Mouse (Mus musculus) CH12.LX (cell line): Measurements from ENCODE around the gene Sgpl1. TPM values are rescaled to one million over a fixed set of nuclear protein-coding genes. Genes with fewer than 3 reads are reported as not detected.

Source experiments
- DNase-seq: peaks from one replicate; pipeline ENCODE4 v3.0.0-alpha.2; 2013; ENCODE audit errors: extremely low read depth
- H3K27ac ChIP-seq: 2 replicates; pipeline ENCODE4 v1.5.1; 2012; ENCODE audit warnings: low read depth, mild to moderate bottlenecking, control low read depth, moderate library complexity; ENCODE audit not compliant: insufficient read depth
- H3K27me3 ChIP-seq: replicated peaks from 2 replicates; pipeline ENCODE3; 2012; ENCODE audit warnings: inconsistent platforms
- H3K36me3 ChIP-seq, 2 experiments: replicated peaks in 1 of 2; 2 replicates each; pipeline versions ENCODE3 to v1.6.1; 2012; ENCODE audit warnings: inconsistent platforms in 1 of 2, low read length in 1 of 2, mild to moderate bottlenecking in 1 of 2, mixed read lengths in 1 of 2, moderate library complexity in 1 of 2; ENCODE audit not compliant: control insufficient read depth in 1 of 2, insufficient read depth in 1 of 2
- H3K4me1 ChIP-seq, 2 experiments: 2 replicates each; pipeline ENCODE4 v1.6.1; 2012; ENCODE audit warnings: inconsistent platforms in 1 of 2, moderate library complexity in 1 of 2; ENCODE audit not compliant: insufficient read depth in 2 of 2, control insufficient read depth in 1 of 2
- H3K4me2 ChIP-seq: 2 replicates; pipeline ENCODE4 v1.6.1; 2012; ENCODE audit warnings: low read depth, mild to moderate bottlenecking, control low read depth; ENCODE audit not compliant: poor library complexity, insufficient read depth, severe bottlenecking
- H3K4me3 ChIP-seq, 3 experiments: fragments of 150-350 bp in 1 of 3; sonication (generic) in 1 of 3; replicated peaks in 1 of 3; 2 replicates each; pipeline versions ENCODE3 to v1.5.1; 2011 to 2012; ENCODE audit warnings: low read depth in 2 of 3, low read length in 2 of 3, mild to moderate bottlenecking in 2 of 3, moderate library complexity in 2 of 3, control low read depth in 1 of 3, improper control_type of control experiment in 1 of 3, inconsistent platforms in 1 of 3, mixed read lengths in 1 of 3; ENCODE audit not compliant: poor library complexity in 1 of 3
- H3K79me2 ChIP-seq: replicated peaks from 2 replicates; pipeline ENCODE4 v1.6.1; 2012; ENCODE audit warnings: mild to moderate bottlenecking, moderate library complexity; ENCODE audit not compliant: control insufficient read depth, poor library complexity, insufficient read depth, severe bottlenecking; ENCODE audit errors: extremely low read depth
- H3K9ac ChIP-seq: 2 replicates; pipeline ENCODE4 v1.6.1; 2012; ENCODE audit warnings: low read depth, mild to moderate bottlenecking, control low read depth, moderate library complexity; ENCODE audit not compliant: insufficient read depth
- H3K9me3 ChIP-seq: replicated peaks from 2 replicates; pipeline ENCODE3; 2012; ENCODE audit warnings: low read length, inconsistent platforms, mixed read lengths
- BHLHE40 ChIP-seq: IDR thresholded peaks from 2 replicates; pipeline ENCODE4 v1.6.1; 2011; ENCODE audit warnings: mild to moderate bottlenecking, low read depth, low read length, improper control_type of control experiment
- CHD1 ChIP-seq: IDR thresholded peaks from 2 replicates; pipeline ENCODE4 v1.6.1; 2012; ENCODE audit warnings: low read depth, low read length, improper control_type of control experiment, inconsistent platforms
- CTCF ChIP-seq, 2 experiments: IDR thresholded peaks in 1 of 2; conservative IDR thresholded peaks in 1 of 2; 2 replicates each; pipeline ENCODE4 v1.5.1; 2011 to 2012; ENCODE audit warnings: low read depth in 2 of 2, low read length in 2 of 2, improper control_type of control experiment in 1 of 2, inconsistent platforms in 1 of 2, mild to moderate bottlenecking in 1 of 2, moderate library complexity in 1 of 2
- E2F4 ChIP-seq: IDR thresholded peaks from 2 replicates; pipeline ENCODE4 v1.6.1; 2011; ENCODE audit warnings: low read depth, low read length, improper control_type of control experiment; ENCODE audit not compliant: insufficient replicate concordance
- EP300 ChIP-seq: IDR thresholded peaks from 2 replicates; pipeline ENCODE4 v1.6.1; 2011; ENCODE audit warnings: low read length, improper control_type of control experiment
- ETS1 ChIP-seq: conservative IDR thresholded peaks from 2 replicates; pipeline ENCODE4 v1.6.1; 2012; ENCODE audit warnings: low read depth, mild to moderate bottlenecking, inconsistent platforms, low read length, improper control_type of control experiment, moderate library complexity
- GABPA ChIP-seq: IDR thresholded peaks from 2 replicates; pipeline ENCODE4 v1.6.1; 2012; ENCODE audit warnings: low read depth, low read length, improper control_type of control experiment, inconsistent platforms; ENCODE audit not compliant: insufficient replicate concordance
- HCFC1 ChIP-seq: IDR thresholded peaks from 2 replicates; pipeline ENCODE4 v1.6.1; 2012; ENCODE audit warnings: low read depth, mild to moderate bottlenecking, inconsistent platforms, low read length, improper control_type of control experiment
- IRF4 ChIP-seq: IDR thresholded peaks from 2 replicates; pipeline ENCODE4 v1.6.1; 2014; ENCODE audit warnings: low read depth, mild to moderate bottlenecking, inconsistent platforms, low read length, improper control_type of control experiment
- JUN ChIP-seq: IDR thresholded peaks from 2 replicates; pipeline ENCODE4 v1.6.1; 2011; ENCODE audit warnings: low read depth, mild to moderate bottlenecking, low read length, improper control_type of control experiment, moderate library complexity; ENCODE audit not compliant: insufficient read depth
- JUND ChIP-seq: conservative IDR thresholded peaks from 2 replicates; pipeline ENCODE4 v1.6.1; 2011; ENCODE audit warnings: low read depth, low read length, improper control_type of control experiment
- MAFK ChIP-seq: IDR thresholded peaks from 2 replicates; pipeline ENCODE4 v1.6.1; 2011; ENCODE audit warnings: low read length, improper control_type of control experiment; ENCODE audit not compliant: insufficient replicate concordance
- MAX ChIP-seq: IDR thresholded peaks from 2 replicates; pipeline ENCODE4 v1.6.1; 2011; ENCODE audit warnings: low read length, improper control_type of control experiment
- MAZ ChIP-seq: IDR thresholded peaks from 2 replicates; pipeline ENCODE4 v1.6.1; 2012; ENCODE audit warnings: low read depth, mild to moderate bottlenecking, inconsistent platforms, low read length, improper control_type of control experiment, moderate library complexity
- MEF2A ChIP-seq: IDR thresholded peaks from 2 replicates; pipeline ENCODE4 v1.6.1; 2014; ENCODE audit warnings: low read depth, mild to moderate bottlenecking, inconsistent platforms, low read length, improper control_type of control experiment, borderline replicate concordance
- NELFE ChIP-seq: IDR thresholded peaks from 2 replicates; pipeline ENCODE4 v1.6.1; 2011; ENCODE audit warnings: low read depth, low read length, improper control_type of control experiment
- NRF1 ChIP-seq: IDR thresholded peaks from 2 replicates; pipeline ENCODE4 v1.6.1; 2014; ENCODE audit warnings: low read depth, mild to moderate bottlenecking, inconsistent platforms, low read length, improper control_type of control experiment, moderate library complexity
- POLR2A ChIP-seq: IDR thresholded peaks from 2 replicates; pipeline ENCODE4 v1.6.1; 2011; ENCODE audit warnings: low read depth, mild to moderate bottlenecking, improper control_type of control experiment, low read length
- POLR2AphosphoS2 ChIP-seq: IDR thresholded peaks from 2 replicates; pipeline ENCODE4 v1.6.1; 2011; ENCODE audit warnings: low read depth, low read length, improper control_type of control experiment
- RAD21 ChIP-seq: IDR thresholded peaks from 2 replicates; pipeline ENCODE4 v1.6.1; 2011; ENCODE audit warnings: low read depth, mild to moderate bottlenecking, low read length, improper control_type of control experiment, moderate library complexity
- RCOR1 ChIP-seq: conservative IDR thresholded peaks from 2 replicates; pipeline ENCODE4 v1.6.1; 2012; ENCODE audit warnings: low read depth, mild to moderate bottlenecking, inconsistent platforms, low read length, improper control_type of control experiment
- TBP ChIP-seq: conservative IDR thresholded peaks from 2 replicates; pipeline ENCODE4 v1.6.1; 2011; ENCODE audit warnings: low read depth, low read length, improper control_type of control experiment
- TCF12 ChIP-seq: IDR thresholded peaks from 2 replicates; pipeline ENCODE4 v1.6.1; 2014; ENCODE audit warnings: low read depth, mild to moderate bottlenecking, inconsistent platforms, low read length, improper control_type of control experiment
- UBTF ChIP-seq: IDR thresholded peaks from 2 replicates; pipeline ENCODE4 v1.6.1; 2012; ENCODE audit warnings: low read depth, mild to moderate bottlenecking, inconsistent platforms, low read length, improper control_type of control experiment, moderate library complexity
- USF1 ChIP-seq: IDR thresholded peaks from 2 replicates; pipeline ENCODE4 v1.6.1; 2014; ENCODE audit warnings: low read depth, mild to moderate bottlenecking, inconsistent platforms, low read length, improper control_type of control experiment
- USF2 ChIP-seq: conservative IDR thresholded peaks from 2 replicates; pipeline ENCODE4 v1.6.1; 2011; ENCODE audit warnings: low read depth, low read length, improper control_type of control experiment
- ZNF384 ChIP-seq: IDR thresholded peaks from 2 replicates; pipeline ENCODE4 v1.6.1; 2012; ENCODE audit warnings: low read depth, low read length, improper control_type of control experiment, inconsistent platforms
- dilution Hi-C: fragments of 300-500 bp; cut with MboI; formaldehyde crosslinking; loops from 2 replicates; pipeline ENCODE4 v1.14.3; 2020; ENCODE audit warnings: low sequenced_read_pairs; ENCODE audit not compliant: extremely low pct_unique_long_range_greater_than_20kb, extremely low pct_ligation_motif_present
- in situ Hi-C: fragments of 300-500 bp; cut with MboI; formaldehyde crosslinking; loops from 3 replicates; pipeline ENCODE4 v1.14.3; 2019; ENCODE audit warnings: low sequenced_read_pairs, low pct_ligation_motif_present, low pct_unique_long_range_greater_than_20kb, mixed read lengths
- polyA plus RNA-seq: library from polyadenylated mRNA; unstranded; fragments of >175 nt; gene quantifications from 2 replicates; pipeline ENCODE4 v1.2.1, GENCODE M21; 2012; ENCODE audit warnings: low read depth; ENCODE audit not compliant: insufficient read length
- total RNA-seq, 2 experiments: library from RNA; depleted of rRNA; stranded (reverse); fragments of 300-350 nt in 1 of 2; fragments of >200 nt in 1 of 2; gene quantifications; 2 replicates each; pipeline ENCODE4 v1.2.3; 2012 to 2014

Sgpl1 gene
- total and polyA plus RNA-seq, 3 experiments: 48.3 to 55.4 (median 52.1) TPM

DNA sequence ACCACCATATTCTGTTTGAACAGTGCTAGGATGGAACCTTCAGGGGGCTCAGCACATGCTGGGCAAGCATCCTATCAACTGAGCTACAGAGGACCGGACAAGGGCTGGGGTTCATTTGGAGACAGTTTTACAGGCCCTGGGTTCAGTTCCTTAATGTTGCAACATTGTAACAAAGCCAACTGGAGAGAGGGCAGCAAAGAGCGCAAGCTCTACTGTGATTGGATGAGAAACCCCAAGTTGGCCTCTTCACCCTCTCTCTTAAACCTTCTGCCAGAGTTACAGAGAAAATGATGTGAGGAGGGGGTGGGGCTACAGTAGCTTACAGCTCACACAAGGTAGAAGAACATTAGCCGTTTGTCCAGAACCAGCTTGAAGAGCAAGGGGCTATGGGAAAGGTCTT lies 39.5 kb upstream of the Sgpl1 start:
- in situ Hi-C loops: no loop called here
- Histone ChIP-seq H3K9me3 (peaks cover 3% of the 10 kb centered on the region), H3K4me1 (peaks cover 15 to 54% of the 10 kb centered on the region in 2 experiments), H3K27me3 (no peaks in the 10 kb centered on the region)
- TF ChIP-seq TBP (no peak), MAZ (no peak), GABPA (no peak), EP300 (no peak), MAX (no peak), UBTF (no peak), POLR2A (no peak), ZNF384 (no peak), IRF4 (no peak), MAFK (no peak), TCF12 (no peak), CHD1 (no peak), ETS1 (no peak), RCOR1 (no peak), NELFE (no peak), NRF1 (no peak), USF2 (no peak)
- TF ChIP-seq, all 38 proteins: peak for 0
- dilution Hi-C loops: no loop called here
- H3K9ac ChIP-seq: no peak overlapping the region
- H3K4me3 ChIP-seq: no peak overlapping the region
- no peak for DNase-seq
- H3K36me3 ChIP-seq: peaks cover 0 to 14% of the 10 kb centered on the region in 2 experiments
- no peak overlapping the region for H3K27ac ChIP-seq
- H3K79me2 ChIP-seq: no peaks in the 10 kb centered on the region
- no peak overlapping the region for H3K4me2 ChIP-seq

DNA sequence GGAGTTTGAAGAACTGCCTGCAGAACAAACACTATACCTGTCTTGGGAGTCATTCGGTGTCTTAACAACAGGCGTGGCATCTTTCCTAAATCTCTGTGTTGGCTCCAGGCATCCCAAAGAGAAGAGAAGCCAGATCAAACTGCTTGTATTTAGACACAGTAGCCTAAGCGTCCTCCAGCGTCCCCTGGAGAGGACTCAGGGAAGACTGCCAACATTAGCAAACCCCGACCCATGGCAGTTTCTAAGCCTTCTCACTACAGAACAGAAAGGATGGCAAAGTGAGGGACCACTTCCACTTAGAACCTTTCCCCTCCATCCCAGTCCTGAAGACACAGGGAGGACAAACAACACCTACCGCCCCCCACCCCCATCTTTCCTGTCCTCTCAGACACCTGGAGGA lies 32.4 kb upstream of the Sgpl1 start:
- no peak overlapping the region for H3K9ac ChIP-seq
- H3K9me3 ChIP-seq: no peaks in the 10 kb centered on the region
- H3K4me1 ChIP-seq: peaks cover 13 to 67% of the 10 kb centered on the region in 2 experiments
- no peak for DNase-seq
- H3K79me2 ChIP-seq: no peaks in the 10 kb centered on the region
- H3K27me3 ChIP-seq: peaks cover 2% of the 10 kb centered on the region
- H3K27ac ChIP-seq: no peak overlapping the region
- TF ChIP-seq MAFK (no peak), RAD21 (no peak), E2F4 (no peak), USF2 (no peak), POLR2AphosphoS2 (no peak), MAX (no peak), USF1 (no peak), JUND (no peak), JUN (no peak), BHLHE40 (no peak), CTCF (conservative IDR thresholded peaks at IDR 0.05 in 1 of 2, IDR thresholded peaks at IDR 0.05 in 1 of 2; ENCODE audit: low read depth in 2 of 2, low read length in 2 of 2) (no peak), HCFC1 (no peak), GABPA (no peak), MEF2A (no peak), TCF12 (no peak), ETS1 (no peak), EP300 (no peak), ZNF384 (no peak)
- TF ChIP-seq, all 38 proteins: peak for 0
- Histone ChIP-seq H3K4me3 (no peak overlapping the region), H3K4me2 (no peak overlapping the region), H3K36me3 (no peaks in the 10 kb centered on the region)
- in situ Hi-C loops (no loop called here), dilution Hi-C loops (no loop called here)
